ENCODE assay signal across 22 mouse cellular contexts in the genomic region with DNA sequence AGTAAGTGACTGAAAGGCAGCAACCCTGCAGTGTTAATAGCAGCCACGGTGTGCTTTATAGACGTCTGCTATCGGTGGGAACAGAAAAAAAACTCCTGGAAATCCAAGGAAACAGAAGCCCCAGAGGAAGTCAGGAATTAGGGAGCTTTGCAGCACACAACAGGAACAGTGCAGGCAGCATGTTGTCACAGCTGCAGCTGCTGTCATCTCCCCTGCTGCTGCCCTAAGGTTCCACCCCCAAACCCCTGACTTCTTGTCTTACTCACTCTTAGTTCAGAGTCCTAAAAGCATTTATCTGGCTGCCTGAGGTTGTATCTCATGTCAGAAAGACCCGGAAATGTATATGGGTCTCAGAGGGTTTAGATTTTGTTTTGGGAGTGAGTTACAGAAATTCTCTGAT.
DNase-seq lines count a peak whose midpoint lies in the region; ATAC-seq and TF ChIP-seq lines count a peak whose summit lies in the region.
"Had no signal": no experiment of that assay in that cellular context is flagged by ENCODE, and none has a peak within 500 bp of the region (broad histone marks: within the 10 kb centered on the region; RNA-seq: fewer than 3 reads in every experiment).

No protein-coding gene starts in this region.

- no peaks in the 10 kb centered on the region for H3K36me3 ChIP-seq in hindbrain, postnatal 0 days (ENCODE audit: insufficient read depth, low read length)
- H3K36me3 ChIP-seq in hindbrain, embryonic 14.5 days (replicated peaks; ENCODE audit: control insufficient read depth, insufficient read depth), result no peaks in the 10 kb centered on the region
- H3K36me3 ChIP-seq in midbrain, embryonic 14.5 days (ENCODE audit: control insufficient read depth, insufficient read depth, low read length), result no peaks in the 10 kb centered on the region
- no peaks in the 10 kb centered on the region for H3K36me3 ChIP-seq in midbrain, embryonic 13.5 days
- H3K36me3 ChIP-seq: hindbrain, embryonic 15.5 days; limb, embryonic 15.5 days; midbrain, embryonic 12.5 days; neural tube, embryonic 13.5 days had no signal

- no peak overlapping the region for H3K27ac ChIP-seq in hindbrain, postnatal 0 days
- H3K27ac ChIP-seq in hindbrain, embryonic 14.5 days, result no peak overlapping the region
- H3K27ac ChIP-seq in midbrain, embryonic 14.5 days (replicated peaks; ENCODE audit: low read depth, low read length), result no peak overlapping the region
- no peak overlapping the region for H3K27ac ChIP-seq in midbrain, embryonic 13.5 days
- H3K27ac ChIP-seq: heart, adult 2 months; hindbrain, embryonic 15.5 days; limb, embryonic 15.5 days; midbrain, embryonic 12.5 days; neural tube, embryonic 13.5 days had no signal

- no peaks in the 10 kb centered on the region for H3K9me3 ChIP-seq in hindbrain, postnatal 0 days (ENCODE audit: low read length)
- H3K9me3 ChIP-seq in hindbrain, embryonic 14.5 days (ENCODE audit: control insufficient read depth, low read length), result no peaks in the 10 kb centered on the region
- no peaks in the 10 kb centered on the region for H3K9me3 ChIP-seq in midbrain, embryonic 14.5 days (ENCODE audit: control insufficient read depth, low read length)
- H3K9me3 ChIP-seq in midbrain, embryonic 13.5 days, result no peaks in the 10 kb centered on the region
- H3K9me3 ChIP-seq: hindbrain, embryonic 15.5 days; limb, embryonic 15.5 days; midbrain, embryonic 12.5 days; neural tube, embryonic 13.5 days had no signal

- no peak overlapping the region for H3K4me2 ChIP-seq in hindbrain, postnatal 0 days (ENCODE audit: low read depth, low read length)
- no peak overlapping the region for H3K4me2 ChIP-seq in hindbrain, embryonic 14.5 days (replicated peaks)
- H3K4me2 ChIP-seq in midbrain, embryonic 14.5 days (ENCODE audit: low read length), result no peak overlapping the region
- H3K4me2 ChIP-seq in midbrain, embryonic 13.5 days (replicated peaks), result no peak overlapping the region
- H3K4me2 ChIP-seq: hindbrain, embryonic 15.5 days; limb, embryonic 15.5 days; midbrain, embryonic 12.5 days; neural tube, embryonic 13.5 days had no signal

- WGBS in hindbrain, postnatal 0 days, result 22% methylated on average over 4 of the region's 4 CpGs
- 16% methylated on average over 4 of the region's 4 CpGs for WGBS in hindbrain, embryonic 14.5 days
- WGBS in midbrain, embryonic 14.5 days, result 16% methylated on average over 4 of the region's 4 CpGs
- WGBS in midbrain, embryonic 13.5 days, result 15% methylated on average over 4 of the region's 4 CpGs

- H3K9ac ChIP-seq in hindbrain, postnatal 0 days (replicated peaks; ENCODE audit: low read length), result no peak overlapping the region
- H3K9ac ChIP-seq in hindbrain, embryonic 14.5 days, result no peak overlapping the region
- no peak overlapping the region for H3K9ac ChIP-seq in midbrain, embryonic 14.5 days (replicated peaks; ENCODE audit: low read length)
- no peak overlapping the region for H3K9ac ChIP-seq in midbrain, embryonic 13.5 days (replicated peaks)
- H3K9ac ChIP-seq: hindbrain, embryonic 15.5 days; limb, embryonic 15.5 days; midbrain, embryonic 12.5 days; neural tube, embryonic 13.5 days had no signal

- TF ChIP-seq CTCF in hindbrain, postnatal 0 days (IDR thresholded peaks at IDR 0.05; ENCODE audit: low read depth), result no peak

- no peaks in the 10 kb centered on the region for H3K27me3 ChIP-seq in hindbrain, postnatal 0 days (ENCODE audit: insufficient read depth, low read length)
- no peaks in the 10 kb centered on the region for H3K27me3 ChIP-seq in hindbrain, embryonic 14.5 days (ENCODE audit: control insufficient read depth, insufficient read depth, low read length)
- H3K27me3 ChIP-seq in midbrain, embryonic 14.5 days (ENCODE audit: control insufficient read depth, insufficient read depth, low read length), result no peaks in the 10 kb centered on the region
- H3K27me3 ChIP-seq in midbrain, embryonic 13.5 days, result no peaks in the 10 kb centered on the region
- H3K27me3 ChIP-seq: hindbrain, embryonic 15.5 days; limb, embryonic 15.5 days; midbrain, embryonic 12.5 days; neural tube, embryonic 13.5 days had no signal

- H3K4me1 ChIP-seq in hindbrain, postnatal 0 days (ENCODE audit: insufficient read depth, low read length), result no peaks in the 10 kb centered on the region
- no peaks in the 10 kb centered on the region for H3K4me1 ChIP-seq in hindbrain, embryonic 14.5 days (replicated peaks; ENCODE audit: control insufficient read depth, insufficient read depth, low read length)
- H3K4me1 ChIP-seq in midbrain, embryonic 14.5 days (ENCODE audit: control insufficient read depth, insufficient read depth, low read length), result no peaks in the 10 kb centered on the region
- H3K4me1 ChIP-seq in midbrain, embryonic 13.5 days (replicated peaks), result peaks cover 3% of the 10 kb centered on the region; the same call in 1 of the 2 replicates
- H3K4me1 ChIP-seq: midbrain, embryonic 12.5 days had no signal

- no peak for ATAC-seq in hindbrain, postnatal 0 days
- no peak for ATAC-seq in hindbrain, embryonic 14.5 days (ENCODE audit: low FRiP score)
- ATAC-seq in midbrain, embryonic 14.5 days (ENCODE audit: low FRiP score, low TSS enrichment), result no peak
- ATAC-seq in midbrain, embryonic 13.5 days, result no peak
- ATAC-seq: activated CD4-positive, CD25-positive, alpha-beta regulatory T cell, adult 4 months; Patski had no signal

- peak; percentile 2 for DNase-seq in hindbrain, postnatal 0 days (ENCODE audit: low spot score)
- DNase-seq in hindbrain, embryonic 14.5 days (ENCODE audit: low spot score), result no peak
- DNase-seq in midbrain, embryonic 14.5 days, result peak; percentile 20
- peak; percentile 56 for DNase-seq in embryo, embryonic 11 days
- peak; percentile 61 for DNase-seq in mesoderm, embryonic 11.5 days (ENCODE audit: low read depth, low spot score)
- no peak for DNase-seq in yolk sac, embryonic 10.5 days (ENCODE audit: low spot score)
- DNase-seq in kidney, postnatal 25 days, result no peak
- DNase-seq: adrenal gland, postnatal 14 days; cerebellum, adult 9-10 months; gastrocnemius, postnatal 10 days; heart, adult 2 months; kidney, adult 18-20 months; layer of hippocampus, adult 9-11 months; lung, postnatal 14 days; right cerebral cortex, postnatal 25 days had no signal

- H3K4me3 ChIP-seq in hindbrain, postnatal 0 days (ENCODE audit: low read length), result no peak overlapping the region
- no peak overlapping the region for H3K4me3 ChIP-seq in hindbrain, embryonic 14.5 days (replicated peaks; ENCODE audit: low read length)
- no peak overlapping the region for H3K4me3 ChIP-seq in midbrain, embryonic 14.5 days (replicated peaks; ENCODE audit: low read depth, low read length)
- no peak overlapping the region for H3K4me3 ChIP-seq in midbrain, embryonic 13.5 days (replicated peaks)
- H3K4me3 ChIP-seq: heart, adult 2 months; hindbrain, embryonic 15.5 days; limb, embryonic 15.5 days; midbrain, embryonic 12.5 days; neural tube, embryonic 13.5 days had no signal

Comparison
In these comparisons a context has a peak if more than half of its experiments do, and no peak if none do; other contexts are left out.
1. DNase-seq: peak in hindbrain, postnatal 0 days (single experiment), midbrain, embryonic 14.5 days (single experiment), embryo, embryonic 11 days (single experiment) and mesoderm, embryonic 11.5 days (single experiment); none in hindbrain, embryonic 14.5 days (single experiment), yolk sac, embryonic 10.5 days (single experiment) and kidney, postnatal 25 days (0 of 2).